Mouse (Mus musculus): ENCODE results near the gene Pclo.

GRCm38 (mm10) chr5:14509621-14510020, 5.1 kb upstream of the Pclo start:
- TF ChIP-seq CTCF (IDR thresholded peaks at IDR 0.05; ENCODE audit: low read depth) (no peak), EP300 (optimal IDR thresholded peaks at IDR 0.05) (no peak)
